Mouse (Mus musculus) layer of hippocampus, adult 11-12 months (tissue): Measurements from ENCODE around the gene Slc9a3r2.
"Not testable (repeated sequence)": the region's sequence is repeated elsewhere in the genome, so short reads cannot be mapped to it uniquely, and the experiment has no call there.

Experiments used
- DNase-seq: peaks from one replicate; pipeline ENCODE4 v3.0.0; 2022; ENCODE audit warnings: low spot score

The Slc9a3r2 gene

GRCm38 (mm10) chr17:24667011-24667410, 16.9 kb upstream of the Slc9a3r2 start:
- DNase-seq = not testable (repeated sequence)

- no peak for DNase-seq
These were observed 8.1 kb upstream of the Slc9a3r2 start, which contains the start of gene Npw for GRCm38 (mm10) chr17:24658017-24658758. Gene Npw, minus strand, starts transcription at chr17:24658457.

- DNase-seq = no peak
These were observed 4.8 kb upstream of the Slc9a3r2 start for GRCm38 (mm10) chr17:24654969-24655368.

GRCm38 (mm10) chr17:24653967-24654710, 4.0 kb upstream of the Slc9a3r2 start:
- DNase-seq = peak; percentile 66

- no peak for DNase-seq
These were observed 1.7 kb upstream of the Slc9a3r2 start for GRCm38 (mm10) chr17:24651835-24652234.

- DNase-seq = no peak
These were observed 639 bp upstream of the Slc9a3r2 start for GRCm38 (mm10) chr17:24650766-24651165.

- DNase-seq = no peak
These were observed 502 bp downstream of the Slc9a3r2 start for GRCm38 (mm10) chr17:24649581-24650069.

GRCm38 (mm10) chr17:24648731-24649377, 1.3 kb downstream of the Slc9a3r2 start:
- DNase-seq = no peak

- no peak for DNase-seq
These were observed 2.6 kb downstream of the Slc9a3r2 start for GRCm38 (mm10) chr17:24647493-24647892.

GRCm38 (mm10) chr17:24646381-24646780, 3.7 kb downstream of the Slc9a3r2 start:
- no peak for DNase-seq

GRCm38 (mm10) chr17:24645916-24646315, 4.2 kb downstream of the Slc9a3r2 start:
- DNase-seq = no peak

- no peak for DNase-seq
These were observed 5.0 kb downstream of the Slc9a3r2 start for GRCm38 (mm10) chr17:24644875-24645721.

- no peak for DNase-seq
These were observed 6.0 kb downstream of the Slc9a3r2 start for GRCm38 (mm10) chr17:24644030-24644715.

GRCm38 (mm10) chr17:24642791-24643343, 7.3 kb downstream of the Slc9a3r2 start:
- DNase-seq = no peak

GRCm38 (mm10) chr17:24641944-24642343, 8.2 kb downstream of the Slc9a3r2 start:
- DNase-seq = no peak

- no peak for DNase-seq
These were observed 9.5 kb downstream of the Slc9a3r2 start for GRCm38 (mm10) chr17:24640581-24640980.

- no peak for DNase-seq
These were observed 10.0 kb downstream of the Slc9a3r2 start for GRCm38 (mm10) chr17:24640119-24640518.

GRCm38 (mm10) chr17:24639571-24639988, 10.5 kb downstream of the Slc9a3r2 start:
- no peak for DNase-seq

GRCm38 (mm10) chr17:24638840-24639239, 11.3 kb downstream of the Slc9a3r2 start:
- no peak for DNase-seq

- no peak for DNase-seq
These were observed 11.9 kb downstream of the Slc9a3r2 start for GRCm38 (mm10) chr17:24638214-24638613.
